Mouse (Mus musculus) layer of hippocampus, adult 18-20 months (tissue): ENCODE results near the gene Il33. TPM values are rescaled to one million over a fixed set of nuclear protein-coding genes. Genes with fewer than 3 reads are reported as not detected.
"Not testable (repeated sequence)": the region's sequence is repeated elsewhere in the genome, so short reads cannot be mapped to it uniquely, and the experiment has no call there.

Source experiments
- DNase-seq, 2 experiments: peaks; one replicate each; pipeline ENCODE4 v3.0.0; 2022; ENCODE audit warnings: low spot score in 2 of 2
- total RNA-seq, 2 experiments: library from RNA; stranded (reverse); gene quantifications; 2 replicates each; pipeline ENCODE4 v1.2.3; 2021

Gene Il33
- total RNA-seq, 2 experiments from 2014 or later: 78.2 to 91.3 TPM

- no peak for DNase-seq
Measured at GRCm38 (mm10) chr19:29930296-29930695, 5.4 kb downstream of the Il33 start.

- DNase-seq: no peak
Measured at GRCm38 (mm10) chr19:29937445-29937844, 12.5 kb downstream of the Il33 start.

GRCm38 (mm10) chr19:29940239-29940638 is 15.3 kb downstream of the Il33 start:
- no peak for DNase-seq

GRCm38 (mm10) chr19:29941208-29941607 is 16.3 kb downstream of the Il33 start:
- DNase-seq: no peak

- DNase-seq: no peak
Measured at GRCm38 (mm10) chr19:29942358-29942757, 17.4 kb downstream of the Il33 start.

- no peak for DNase-seq
Measured at GRCm38 (mm10) chr19:29944426-29944825, 19.5 kb downstream of the Il33 start.

GRCm38 (mm10) chr19:29944935-29945334 is 20.0 kb downstream of the Il33 start:
- not testable (repeated sequence) for DNase-seq

- peak in 1 of 2 experiments; percentile 53 for DNase-seq
Measured at GRCm38 (mm10) chr19:29945557-29946422, 20.9 kb downstream of the Il33 start.

- DNase-seq: no peak
Measured at GRCm38 (mm10) chr19:29946423-29946716, 21.5 kb downstream of the Il33 start.

- DNase-seq: no peak
Measured at GRCm38 (mm10) chr19:29947056-29947455, 22.1 kb downstream of the Il33 start.

GRCm38 (mm10) chr19:29947891-29948801 is 23.2 kb downstream of the Il33 start:
- DNase-seq: peak; percentile 73 to 85

- no peak for DNase-seq
Measured at GRCm38 (mm10) chr19:29952538-29952937, 27.6 kb downstream of the Il33 start.

- DNase-seq: no peak
Measured at GRCm38 (mm10) chr19:29953833-29954232, 28.9 kb downstream of the Il33 start.

GRCm38 (mm10) chr19:29955454-29955853 is 30.5 kb downstream of the Il33 start:
- no peak for DNase-seq

GRCm38 (mm10) chr19:29960906-29961305 is 36.0 kb downstream of the Il33 start:
- no peak for DNase-seq

GRCm38 (mm10) chr19:29961842-29962241 is 36.9 kb downstream of the Il33 start:
- no peak for DNase-seq

GRCm38 (mm10) chr19:29963598-29964092 is 38.7 kb downstream of the Il33 start:
- no peak for DNase-seq

GRCm38 (mm10) chr19:29967960-29968359 is 43.0 kb downstream of the Il33 start:
- no peak for DNase-seq

GRCm38 (mm10) chr19:29973396-29973795 is 48.5 kb downstream of the Il33 start:
- DNase-seq: no peak

- DNase-seq: peak in 1 of 2 experiments; percentile 69
Measured at GRCm38 (mm10) chr19:29978847-29979246, 53.9 kb downstream of the Il33 start.

GRCm38 (mm10) chr19:29979452-29980089 is 54.7 kb downstream of the Il33 start:
- DNase-seq: peak in 1 of 2 experiments; percentile 52
